Mouse (Mus musculus) urinary bladder, adult 18-20 months (tissue): ENCODE data around the gene Ccdc85b.

Experiments used
- DNase-seq, 2 experiments: peaks; one replicate each; pipeline ENCODE4 v3.0.0; 2022; ENCODE audit warnings: low spot score in 2 of 2, mixed read lengths in 2 of 2

Ccdc85b gene

DNA sequence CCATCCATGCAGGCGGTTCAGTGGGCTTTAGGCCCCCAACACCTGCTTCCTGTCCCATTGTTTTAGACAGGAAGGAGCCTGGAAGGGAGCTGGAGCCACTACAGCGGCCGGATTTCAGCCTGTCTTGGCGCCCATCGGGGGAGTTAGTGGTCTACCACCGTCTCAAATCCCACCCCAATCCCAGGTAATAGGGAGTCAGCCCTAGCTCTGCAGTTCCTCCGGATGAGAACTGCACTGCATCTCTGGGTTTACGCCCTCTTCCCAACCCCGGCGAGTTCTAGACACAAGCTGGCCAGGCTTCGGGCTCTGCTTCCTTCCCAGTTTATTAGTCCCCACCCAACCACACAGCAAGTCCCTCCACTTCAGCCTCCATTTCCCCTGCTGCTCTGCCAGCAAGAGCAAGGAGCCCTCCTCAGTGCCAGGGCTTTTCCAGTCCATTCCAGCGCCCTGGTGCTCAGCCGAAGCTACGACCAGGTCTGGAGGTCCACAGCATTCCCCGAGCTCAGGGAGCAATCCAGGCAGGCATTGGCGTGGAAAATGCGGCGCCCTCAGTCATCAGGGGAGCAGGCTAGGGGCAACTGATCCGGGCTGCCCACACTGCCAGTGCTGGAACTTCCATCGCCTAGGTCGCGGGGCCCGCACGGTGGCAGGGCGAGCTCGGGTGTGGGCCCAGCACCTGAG is 1.3 kb downstream of the Ccdc85b start:
- no peak for DNase-seq

DNA sequence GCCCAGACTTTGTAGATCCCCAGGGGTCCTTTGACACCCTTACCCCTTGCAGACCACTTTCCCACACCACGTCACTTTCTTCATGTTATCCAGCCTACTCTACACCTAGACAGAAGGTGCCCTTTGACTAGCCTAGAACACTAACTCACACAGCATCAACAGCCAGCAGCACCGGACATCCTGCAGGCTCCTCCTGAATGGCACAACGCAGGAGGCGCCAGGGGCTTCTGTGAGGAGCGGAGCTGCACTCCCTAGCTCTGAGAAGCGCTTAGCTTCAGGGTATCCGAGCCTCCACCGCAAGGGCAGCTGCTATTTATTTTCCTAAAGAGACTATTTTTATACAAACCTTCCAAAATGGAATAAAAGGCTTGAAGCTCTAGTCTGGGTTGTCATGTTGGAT is 2.1 kb downstream of the Ccdc85b start:
- no peak for DNase-seq

DNA sequence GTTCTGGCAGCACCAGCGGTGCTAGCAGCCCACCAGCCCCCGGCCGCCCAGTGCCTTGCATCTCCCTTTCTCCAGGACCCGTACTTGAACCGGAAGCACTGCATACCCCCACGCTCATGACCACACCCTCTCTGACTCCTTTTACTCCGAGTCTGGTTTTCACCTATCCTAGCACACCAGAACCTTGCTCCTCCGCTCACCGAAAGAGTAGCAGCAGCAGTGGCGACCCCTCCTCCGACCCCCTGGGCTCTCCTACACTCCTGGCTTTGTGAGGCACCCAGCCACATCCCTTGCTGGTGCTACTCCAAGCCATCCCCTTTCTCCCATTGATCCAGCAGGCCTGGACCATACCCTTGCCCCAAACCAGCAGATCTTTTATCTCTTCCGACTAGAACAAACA is 2.7 kb downstream of the Ccdc85b start:
- no peak for DNase-seq

DNA sequence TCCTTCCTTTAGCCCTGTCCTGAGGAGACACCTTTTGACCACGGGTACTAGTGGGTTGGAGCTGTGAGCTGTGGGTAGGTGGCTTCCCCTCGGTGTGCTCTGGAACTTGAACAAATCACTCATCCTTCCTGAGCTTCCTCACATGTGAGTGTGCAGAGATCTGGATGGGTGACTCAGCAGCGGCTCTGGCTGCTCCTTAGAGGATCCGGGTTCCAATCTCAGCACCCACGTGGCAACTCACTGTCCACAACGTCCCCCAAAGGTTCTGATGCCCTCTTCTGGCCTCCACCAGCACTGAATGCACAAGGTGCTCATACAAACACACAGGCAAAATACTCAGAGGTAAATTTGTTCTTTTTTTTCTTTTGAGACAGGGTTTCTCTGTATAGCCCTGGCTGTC is 5.9 kb downstream of the Ccdc85b start:
- no peak for DNase-seq

GRCm38 (mm10) chr19:5449673-5450072 is 8.0 kb downstream of the Ccdc85b start:
- DNase-seq: no peak

GRCm38 (mm10) chr19:5448354-5449150 is 9.1 kb downstream of the Ccdc85b start:
- DNase-seq: peak in 1 of 2 experiments; percentile 29

- DNase-seq: peak; percentile 71 to 87
Observed at GRCm38 (mm10) chr19:5447515-5448353, 10.0 kb downstream of the Ccdc85b start, which contains the start of gene Fosl1. TSS of gene Fosl1 (plus strand) at chr19:5447547.

DNA sequence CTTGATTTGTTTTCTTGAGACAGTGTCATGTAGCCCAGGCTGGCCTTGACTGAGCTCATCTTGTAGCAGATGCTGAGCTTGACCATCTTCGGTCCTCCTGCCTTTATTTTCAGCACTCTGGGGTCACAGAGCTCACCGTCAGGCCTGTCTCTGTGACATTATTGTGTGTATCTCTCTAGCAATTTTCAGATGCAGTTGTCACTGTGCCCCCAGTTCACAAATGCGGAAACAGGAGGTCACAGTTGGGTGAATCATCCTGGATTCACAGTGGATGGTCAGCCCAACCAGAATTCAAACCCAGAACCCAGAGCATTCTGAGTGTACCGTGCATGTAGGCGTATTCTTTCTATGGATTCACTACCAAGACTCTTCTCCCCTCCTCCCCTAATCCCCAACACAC is 11.9 kb downstream of the Ccdc85b start:
- DNase-seq: no peak

DNA sequence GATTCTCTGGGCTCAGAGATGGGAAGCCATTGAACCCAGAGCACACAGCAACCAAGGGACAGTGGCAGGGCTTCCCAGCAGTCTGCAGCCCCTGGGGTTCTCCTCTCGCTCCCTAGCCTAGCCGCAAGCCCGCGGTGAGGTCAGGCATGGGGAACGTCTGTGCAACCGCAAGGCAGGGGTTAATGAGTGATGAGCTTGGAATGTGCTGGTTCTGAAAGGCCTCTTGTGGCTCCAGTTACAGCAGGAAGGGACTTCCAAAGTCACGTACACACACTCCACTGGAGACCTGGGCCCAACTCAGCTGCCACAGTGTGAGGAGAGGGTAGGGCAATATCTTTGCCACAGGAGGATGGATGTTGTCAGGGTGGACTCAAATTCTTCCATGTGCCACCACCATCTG is 12.7 kb downstream of the Ccdc85b start:
- no peak for DNase-seq

- no peak for DNase-seq
Observed at GRCm38 (mm10) chr19:5444371-5444908, 13.3 kb downstream of the Ccdc85b start.

DNA sequence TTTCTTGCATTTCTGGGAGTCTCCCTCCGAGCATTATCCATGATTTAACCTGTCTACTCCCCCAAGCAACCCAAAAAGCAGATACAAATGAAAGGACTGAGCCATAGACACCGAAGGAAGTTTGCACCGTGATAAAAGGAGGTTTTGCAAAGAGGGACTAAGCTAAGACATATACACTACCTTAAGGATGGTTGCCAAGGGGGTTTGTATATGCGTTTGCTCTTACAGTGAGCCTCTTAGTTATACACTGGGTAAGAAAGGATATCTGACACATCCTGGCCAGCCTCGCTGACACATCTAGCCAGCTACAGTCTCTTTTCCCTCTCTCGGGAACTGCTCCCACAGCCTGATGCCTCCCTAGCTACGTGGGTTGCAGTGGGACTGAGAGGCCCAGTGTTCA is 23.7 kb downstream of the Ccdc85b start:
- DNase-seq: no peak

- DNase-seq: peak in 1 of 2 experiments; percentile 53
Observed at GRCm38 (mm10) chr19:5432992-5433852, 24.5 kb downstream of the Ccdc85b start.

- no peak for DNase-seq
Observed at GRCm38 (mm10) chr19:5431911-5432464, 25.7 kb downstream of the Ccdc85b start.

DNA sequence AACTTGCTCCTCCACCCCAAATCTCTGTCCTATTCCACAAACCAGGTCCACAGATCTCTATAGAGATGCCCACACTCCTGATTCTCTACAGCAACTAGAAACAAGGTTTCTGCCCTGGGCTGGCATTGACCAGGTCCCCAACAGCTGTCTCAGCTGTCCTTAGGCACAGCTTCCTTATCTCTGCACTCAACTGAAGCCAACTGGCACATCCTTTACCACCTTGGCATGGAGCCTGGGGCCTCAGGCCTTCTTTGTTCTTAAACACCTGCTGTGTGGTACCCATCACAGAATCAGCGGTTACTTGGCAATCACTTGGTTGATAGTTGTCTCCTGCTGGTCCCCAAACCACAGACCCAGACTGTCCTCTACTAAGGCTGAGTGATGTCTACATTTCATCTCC is 27.3 kb downstream of the Ccdc85b start:
- no peak for DNase-seq

DNA sequence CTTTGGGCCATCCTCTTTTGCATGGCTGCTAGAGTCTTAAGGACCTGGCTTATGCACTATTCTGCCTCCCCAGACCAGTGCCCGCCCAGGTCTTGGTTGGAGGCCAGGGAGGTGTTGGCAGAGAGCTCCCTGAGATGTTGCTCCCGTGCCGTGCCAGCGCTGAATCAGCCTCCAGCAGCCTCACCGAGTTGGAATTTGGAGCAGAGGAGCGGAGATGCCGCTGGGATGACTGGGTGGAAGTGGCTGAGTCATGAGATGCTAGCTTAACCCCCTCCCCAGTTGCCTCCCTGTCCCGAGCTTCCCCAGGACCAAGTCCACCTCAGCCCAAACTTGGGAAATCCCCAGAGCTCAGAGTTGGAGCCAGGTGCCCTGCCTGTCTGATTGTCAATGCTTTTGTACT is 27.9 kb downstream of the Ccdc85b start:
- peak in 1 of 2 experiments; percentile 64 for DNase-seq

DNA sequence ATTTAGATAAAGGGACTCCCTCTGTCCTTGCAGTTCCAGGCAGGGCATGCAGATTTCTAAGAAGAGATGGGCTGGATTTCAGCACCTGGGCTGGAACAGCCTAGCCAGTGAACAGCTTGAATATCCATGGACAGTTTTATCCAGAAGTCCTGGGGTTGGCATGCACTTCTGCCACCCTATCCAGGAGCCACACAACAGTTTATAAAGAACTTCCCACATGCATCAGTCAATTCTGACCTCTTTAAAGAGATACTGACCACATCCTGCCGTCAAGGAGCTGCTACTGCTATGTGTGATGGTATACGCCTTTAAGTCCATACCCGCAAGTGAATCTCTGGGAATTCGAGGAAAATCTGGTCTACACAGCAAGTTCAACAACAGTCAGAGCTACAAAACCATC is 28.5 kb downstream of the Ccdc85b start:
- DNase-seq: no peak

DNA sequence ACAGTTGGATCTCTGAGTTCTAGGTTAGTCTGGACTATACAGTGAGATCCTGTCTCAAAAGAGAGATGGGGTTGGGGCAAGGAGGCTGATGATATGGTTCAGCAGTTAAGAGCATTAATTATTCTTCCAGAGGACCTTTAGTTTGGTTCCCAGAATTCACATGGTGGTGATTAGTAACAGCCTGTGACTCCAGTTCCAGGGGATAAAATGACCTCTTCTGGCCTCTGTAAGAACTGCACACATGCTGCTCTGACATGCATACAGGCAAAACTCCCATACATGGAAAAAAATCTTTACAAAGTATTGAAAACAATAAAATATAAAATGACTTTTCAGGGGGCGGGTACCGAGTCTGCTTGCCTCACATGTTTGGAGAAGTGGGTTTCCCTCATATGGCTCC is 29.6 kb downstream of the Ccdc85b start:
- no peak for DNase-seq

DNA sequence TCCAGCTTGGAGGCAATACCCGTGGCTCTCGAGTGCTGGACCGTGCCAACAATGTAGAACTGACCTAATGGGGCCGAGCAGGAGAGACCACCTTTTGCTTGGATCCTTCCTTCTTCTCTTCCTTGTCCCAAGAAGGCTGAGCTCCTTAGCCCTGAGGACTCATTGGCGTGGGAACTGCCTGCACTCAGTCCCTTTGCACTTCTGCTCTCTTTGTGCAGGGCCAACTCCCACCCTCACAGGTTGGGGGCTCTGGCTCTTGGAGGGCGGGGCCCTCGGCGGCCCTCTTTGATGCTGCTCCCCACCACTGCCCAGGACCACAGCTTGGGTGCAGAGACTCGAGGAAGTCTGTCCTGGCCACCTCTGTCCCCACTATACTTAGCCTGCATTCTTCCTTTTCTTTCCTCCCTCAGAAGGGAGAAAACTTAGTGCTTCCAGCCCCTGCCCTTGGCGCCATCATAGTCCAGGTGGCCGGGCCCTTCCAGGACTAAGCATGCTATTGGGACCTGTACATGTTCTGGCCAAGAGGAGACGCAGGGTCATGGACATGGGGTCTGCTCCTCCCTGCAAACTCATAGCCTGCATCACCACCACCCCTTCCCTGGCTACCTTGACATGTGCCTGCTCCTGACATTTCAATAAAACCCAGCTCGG is 30.9 kb downstream of the Ccdc85b start:
- DNase-seq: no peak

DNA sequence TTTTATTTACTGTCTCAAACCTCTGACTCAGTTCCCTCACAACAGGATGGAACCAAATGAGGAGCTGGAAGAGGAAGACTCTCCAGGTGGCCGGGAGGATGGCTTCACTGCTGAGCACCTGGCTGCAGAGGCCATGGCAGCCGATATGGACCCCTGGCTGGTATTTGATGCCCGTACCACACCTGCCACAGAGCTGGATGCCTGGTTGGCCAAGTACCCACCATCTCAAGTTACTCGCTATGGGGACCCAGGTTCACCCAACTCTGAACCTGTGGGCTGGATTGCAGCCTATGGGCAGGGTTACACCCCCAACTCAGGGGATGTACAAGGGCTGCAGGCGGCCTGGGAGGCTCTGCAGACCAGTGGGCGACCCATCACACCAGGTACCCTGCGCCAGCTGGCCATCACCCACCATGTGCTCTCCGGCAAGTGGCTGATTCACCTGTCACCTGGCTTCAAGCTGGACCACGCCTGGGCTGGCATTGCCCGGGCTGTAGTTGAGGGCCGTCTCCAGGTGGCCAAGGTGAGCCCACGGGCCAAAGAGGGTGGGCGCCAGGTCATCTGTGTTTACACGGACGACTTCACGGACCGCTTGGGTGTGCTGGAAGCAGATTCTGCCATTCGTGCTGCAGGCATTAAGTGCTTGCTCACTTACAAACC is 31.7 kb downstream of the Ccdc85b start:
- DNase-seq: no peak
